Mouse (Mus musculus) gastrocnemius, adult 8-10 months (tissue): Measurements from ENCODE around the gene Polr2m. TPM values are rescaled to one million over a fixed set of nuclear protein-coding genes. Genes with fewer than 3 reads are reported as not detected.

Experiments used
- DNase-seq, 2 experiments: peaks; one replicate each; pipeline ENCODE4 v3.0.0; 2022; ENCODE audit warnings: low spot score in 2 of 2
- total RNA-seq, 4 experiments: library from RNA; stranded (reverse); gene quantifications; 2 replicates each; pipeline ENCODE4 v1.2.4; 2022

Polr2m gene
- total RNA-seq, 4 experiments from 2014 or later = 186 to 228 (median 210) TPM

DNA sequence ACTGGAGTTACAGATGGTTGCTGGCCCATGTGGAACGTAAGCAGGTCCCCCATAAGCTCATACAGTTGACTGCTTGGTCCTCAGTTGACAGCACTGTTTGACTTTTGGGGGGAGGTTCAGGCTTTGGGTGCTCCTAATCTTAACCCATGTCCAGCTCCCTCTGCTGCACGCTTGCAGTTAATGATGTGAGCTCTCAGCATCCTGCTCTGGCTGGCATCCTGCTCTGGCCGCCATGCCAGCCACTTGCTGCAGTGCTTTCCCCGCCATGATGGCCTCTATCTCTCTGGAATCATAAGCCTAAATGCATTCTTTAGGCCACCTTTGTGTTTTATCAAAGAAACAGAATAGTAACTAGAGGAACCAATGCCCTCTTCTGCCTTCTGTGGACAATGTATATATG lies 10.2 kb downstream of the Polr2m start:
- no peak for DNase-seq

DNA sequence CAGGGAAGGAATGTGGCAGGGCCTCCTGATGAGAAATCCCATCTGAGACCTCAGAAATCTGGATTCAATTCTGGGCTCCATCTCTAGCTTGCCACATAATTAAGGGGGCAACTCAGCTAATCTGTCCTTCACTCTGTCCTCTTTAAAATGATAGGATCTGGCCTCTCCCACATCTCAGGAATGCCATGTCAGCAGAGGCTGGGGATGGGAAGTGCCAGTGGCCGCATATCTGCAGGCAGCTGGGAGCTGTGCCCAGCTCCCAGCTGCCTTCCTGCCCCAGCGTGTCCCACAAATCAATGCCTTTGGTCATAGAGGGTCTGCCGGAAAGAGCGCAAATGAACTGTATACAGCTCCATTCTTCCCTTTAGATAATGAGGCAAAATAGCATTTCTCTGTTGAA lies 18.3 kb downstream of the Polr2m start:
- no peak for DNase-seq

DNA sequence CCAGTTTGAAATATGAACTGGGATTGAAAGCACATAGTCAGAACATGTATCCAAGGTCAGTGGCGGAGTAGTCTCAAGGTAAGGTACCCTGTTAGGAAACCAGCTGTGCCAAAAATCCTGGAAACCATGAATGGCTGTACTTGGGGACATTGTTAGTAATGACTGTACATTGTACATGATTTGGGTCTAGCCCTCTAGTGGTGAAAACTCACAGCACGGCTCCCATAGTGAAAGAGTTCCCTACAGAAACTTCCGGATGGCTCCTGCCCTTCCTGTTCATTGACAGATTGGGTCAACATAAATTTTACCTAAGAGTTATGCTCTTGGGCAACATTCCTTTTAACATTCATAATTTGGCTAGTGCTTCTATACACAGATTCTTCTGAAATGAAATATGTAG lies 19.6 kb downstream of the Polr2m start:
- no peak for DNase-seq

DNA sequence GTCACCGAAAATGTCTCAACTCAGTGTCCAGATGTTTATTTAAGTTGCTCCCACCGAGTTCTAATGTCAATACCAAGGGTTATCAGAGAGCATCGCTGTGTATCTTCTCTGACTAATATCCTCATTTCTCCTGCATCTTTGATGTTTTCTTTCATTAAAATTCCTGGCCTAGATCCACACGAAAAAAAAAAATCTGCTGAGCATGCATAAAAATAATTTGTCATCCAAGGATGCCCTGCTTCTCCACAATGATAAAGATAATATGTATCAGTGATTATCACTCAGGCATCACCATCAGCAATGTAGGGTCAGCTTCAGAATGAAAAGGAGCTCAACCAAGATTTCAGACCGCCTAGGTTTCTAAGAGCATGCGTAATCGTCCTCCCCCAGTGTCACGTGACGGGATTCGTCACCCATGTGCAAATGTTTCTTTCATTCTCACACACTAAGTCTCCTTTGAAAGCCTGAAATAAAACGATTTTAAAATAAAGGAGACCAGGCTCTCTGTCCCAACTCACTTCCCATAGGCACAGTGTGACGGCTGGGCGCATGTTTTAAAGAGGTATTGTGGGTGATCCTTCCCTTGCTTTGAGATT lies 22.6 kb downstream of the Polr2m start:
- no peak for DNase-seq

DNA sequence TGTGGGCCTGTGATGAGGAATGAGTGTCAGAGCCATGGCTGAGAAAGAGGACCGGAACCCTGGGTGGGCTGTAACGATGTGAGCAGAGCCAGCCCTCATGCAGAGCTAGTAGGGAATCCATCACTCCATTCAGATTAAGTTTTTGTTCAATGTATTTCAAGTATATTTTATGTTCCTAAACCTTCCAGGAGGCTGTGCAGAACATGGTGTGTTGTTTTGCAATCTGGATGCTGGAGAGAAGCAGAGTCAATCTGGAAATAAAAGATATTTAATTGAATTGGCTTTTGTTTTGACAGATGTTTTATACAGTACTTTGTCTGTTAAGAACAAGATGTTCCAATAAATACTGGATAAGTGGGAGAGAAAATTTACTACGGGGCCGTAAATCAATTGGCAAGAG lies 29.0 kb downstream of the Polr2m start:
- DNase-seq = no peak

DNA sequence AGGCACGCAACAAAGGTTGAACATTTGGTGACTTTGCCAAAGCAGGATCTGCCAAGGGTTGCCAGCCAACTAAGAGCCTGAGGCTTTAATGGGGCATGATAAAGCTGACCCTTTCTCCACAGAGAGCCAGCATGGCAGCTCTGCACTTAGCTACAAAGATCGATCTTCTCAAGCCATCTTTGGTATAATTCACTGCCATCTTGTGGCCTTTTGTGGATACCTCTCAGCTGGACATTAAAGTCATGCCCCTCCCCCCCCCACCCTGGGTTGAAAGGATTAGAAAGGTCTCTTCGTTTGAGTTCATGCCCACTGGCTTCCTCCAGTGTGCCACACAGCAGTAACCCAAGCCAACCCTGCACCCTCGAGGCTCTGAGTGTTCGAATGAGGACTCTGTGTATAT lies 31.8 kb downstream of the Polr2m start:
- DNase-seq = no peak

DNA sequence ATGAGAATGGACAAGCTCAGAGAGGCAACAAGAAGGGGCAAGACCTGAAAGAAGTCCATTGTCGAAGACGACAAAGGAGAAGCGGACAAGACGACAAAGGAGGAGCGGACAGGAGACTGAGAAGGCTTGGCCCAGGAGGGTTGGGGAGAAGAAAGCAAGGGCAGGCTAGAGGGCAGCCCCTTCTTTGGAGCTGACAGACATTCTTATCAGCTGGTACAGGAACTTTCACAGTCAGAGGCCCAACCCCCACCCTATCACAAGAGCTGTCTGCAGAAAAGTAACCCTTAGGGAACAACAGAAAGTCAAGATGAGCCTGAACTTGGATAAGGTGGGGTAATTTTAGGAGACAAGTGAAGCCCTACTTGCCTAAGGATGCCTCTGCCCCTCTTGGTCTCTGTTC lies 32.4 kb downstream of the Polr2m start:
- DNase-seq = no peak

DNA sequence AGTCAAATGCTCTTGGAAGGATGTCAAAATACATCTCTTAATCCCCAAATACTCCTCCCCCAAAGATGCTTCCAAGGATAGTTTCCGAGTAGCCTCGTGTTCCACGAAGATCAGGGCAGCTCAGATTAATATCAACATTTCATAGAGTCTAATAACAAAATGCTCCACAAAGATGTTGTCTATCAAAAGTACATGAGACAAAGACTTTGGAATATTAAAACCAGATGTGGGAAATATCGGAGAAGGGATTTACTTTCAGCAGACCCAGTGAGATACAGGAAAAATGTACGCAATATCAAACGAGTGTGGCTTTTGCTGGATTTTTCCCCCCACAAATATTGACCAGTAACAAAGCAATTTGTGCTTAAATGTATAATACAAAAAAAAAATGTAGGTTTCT lies 35.1 kb downstream of the Polr2m start:
- DNase-seq = no peak

DNA sequence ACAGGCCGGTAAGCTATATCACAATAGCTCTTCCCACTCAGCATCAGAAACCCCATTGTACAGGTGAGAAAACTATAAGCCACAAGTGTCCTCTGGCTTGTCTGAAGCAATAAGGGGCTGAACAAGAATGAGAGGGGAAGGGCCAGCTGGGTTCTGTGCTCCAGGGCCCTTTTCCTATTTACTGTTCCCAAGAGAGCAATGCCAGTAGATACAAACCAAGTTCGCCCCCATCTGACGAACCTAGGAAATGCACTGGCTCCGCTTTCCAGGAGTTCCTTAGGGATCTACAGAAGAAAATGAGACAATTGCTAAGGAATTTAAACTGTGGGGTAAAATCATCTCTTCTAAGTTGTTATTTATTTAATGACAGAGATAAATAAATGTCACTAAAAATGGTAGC lies 38.2 kb downstream of the Polr2m start:
- peak; percentile 54 to 59 for DNase-seq

DNA sequence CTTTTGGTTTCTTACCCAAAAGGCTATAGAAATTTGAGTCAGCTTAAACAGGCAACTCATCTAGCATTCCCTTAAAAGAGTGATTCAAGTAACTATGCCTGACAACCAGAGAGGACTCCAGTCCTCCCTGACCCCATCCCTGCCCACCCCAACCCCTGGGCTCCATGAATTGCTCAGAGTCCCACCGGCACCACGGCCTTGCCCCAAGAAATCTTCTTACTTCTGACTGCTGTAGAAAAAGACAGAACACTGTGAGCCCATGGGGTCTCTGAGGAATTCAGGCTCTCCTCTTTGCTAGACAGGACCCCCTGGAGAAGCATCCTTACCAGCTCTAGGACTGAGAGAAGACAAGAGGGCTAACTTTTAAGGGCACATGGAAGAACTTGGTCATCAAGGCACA lies 40.4 kb downstream of the Polr2m start:
- DNase-seq = no peak

DNA sequence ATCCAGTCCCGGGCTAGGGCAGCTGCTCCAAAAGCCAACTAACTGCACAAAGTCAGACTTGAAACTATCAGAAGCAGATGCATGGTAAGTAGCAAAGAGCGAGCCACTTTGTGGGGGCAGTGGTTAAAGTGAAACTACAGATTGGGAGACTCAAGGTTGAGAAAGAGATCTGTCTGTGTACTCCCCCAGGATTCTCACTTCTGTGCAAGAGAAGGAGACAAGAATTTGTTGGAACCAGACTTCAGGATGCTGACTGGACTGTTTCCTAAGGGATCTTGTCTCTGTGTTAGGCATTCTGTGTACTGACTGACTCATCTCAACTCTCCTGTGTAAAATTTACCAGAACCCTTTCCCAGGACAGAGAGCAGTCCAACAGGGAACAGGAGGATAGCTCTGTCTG lies 47.6 kb downstream of the Polr2m start:
- DNase-seq = no peak

Other genes starting within 250 kb of the Polr2m start
- gene Myzap, start 106.4 kb upstream of the Polr2m start, total RNA-seq = 1 to 10 TPM; 1.8 to 3.2 (median 2.5) TPM